Mouse (Mus musculus) neural tube, embryonic 11.5 days (tissue): ENCODE measurements around the gene Rprd1b. TPM values are rescaled to one million over a fixed set of nuclear protein-coding genes. Genes with fewer than 3 reads are reported as not detected.

Experiments used
- ATAC-seq: fragments of 200-750 bp; cut with Nextera tagmentation; 2 replicates; pipeline ENCODE4 v1.8.0; 2017; ENCODE audit warnings: moderate number of reproducible peaks, mild to moderate bottlenecking, moderate TSS enrichment, moderate library complexity; ENCODE audit not compliant: insufficient read depth, low FRiP score, low TSS enrichment
- DNase-seq: peaks from one replicate; pipeline ENCODE4 v3.0.0-alpha.2; 2015; ENCODE audit warnings: low spot score
- H3K27ac ChIP-seq: fragments of 300-500 bp; sonication (generic); 2 replicates; pipeline ENCODE4 v1.5.1; 2014; ENCODE audit warnings: low read depth, mild to moderate bottlenecking, low read length
- H3K27me3 ChIP-seq: fragments of 300-500 bp; sonication (generic); 2 replicates; pipeline ENCODE4 v1.6.1; 2014; ENCODE audit warnings: mild to moderate bottlenecking, low read length, mixed read lengths; ENCODE audit not compliant: control insufficient read depth, insufficient read depth
- H3K36me3 ChIP-seq: fragments of 300-500 bp; sonication (generic); 2 replicates; pipeline ENCODE4 v1.6.1; 2014; ENCODE audit warnings: mild to moderate bottlenecking, low read length, moderate library complexity, mixed read lengths; ENCODE audit not compliant: control insufficient read depth, insufficient read depth
- H3K4me1 ChIP-seq: fragments of 300-500 bp; sonication (generic); 2 replicates; pipeline ENCODE4 v1.6.1; 2014; ENCODE audit warnings: low read length, mixed read lengths; ENCODE audit not compliant: control insufficient read depth, insufficient read depth
- H3K4me2 ChIP-seq: fragments of 300-500 bp; sonication (generic); 2 replicates; pipeline ENCODE4 v1.6.1; 2014; ENCODE audit warnings: low read depth, mild to moderate bottlenecking, moderate library complexity
- H3K4me3 ChIP-seq: fragments of 300-500 bp; sonication (generic); 2 replicates; pipeline ENCODE4 v1.5.1; 2014; ENCODE audit warnings: low read depth, low read length
- H3K9ac ChIP-seq: fragments of 300-500 bp; sonication (generic); 2 replicates; pipeline ENCODE4 v1.6.1; 2014; ENCODE audit warnings: mild to moderate bottlenecking, low read length
- H3K9me3 ChIP-seq: fragments of 300-500 bp; sonication (generic); 2 replicates; pipeline ENCODE4 v1.6.1; 2016; ENCODE audit warnings: low read length; ENCODE audit not compliant: control insufficient read depth
- WGBS: fragments of 180-500 bp; shearing (Covaris S2); extraction: QIAGEN DNeasy Blood & Tissue Kit; methylation state at CpG from one replicate; pipeline ENCODE4 v1.1.7; 2014; 5-methylcytosine and 5-hydroxymethylcytosine counted together
- polyA plus RNA-seq: library from polyadenylated mRNA; unstranded; fragments of >200 nt; fragmentation: Nextera tagmentation; extraction: Ambion mirVana; gene quantifications from 2 replicates; pipeline ENCODE4 v1.2.1, GENCODE M21; 2014

Rprd1b gene
- polyA plus RNA-seq, 1 experiment from 2014 or later: 56.9 TPM

DNA sequence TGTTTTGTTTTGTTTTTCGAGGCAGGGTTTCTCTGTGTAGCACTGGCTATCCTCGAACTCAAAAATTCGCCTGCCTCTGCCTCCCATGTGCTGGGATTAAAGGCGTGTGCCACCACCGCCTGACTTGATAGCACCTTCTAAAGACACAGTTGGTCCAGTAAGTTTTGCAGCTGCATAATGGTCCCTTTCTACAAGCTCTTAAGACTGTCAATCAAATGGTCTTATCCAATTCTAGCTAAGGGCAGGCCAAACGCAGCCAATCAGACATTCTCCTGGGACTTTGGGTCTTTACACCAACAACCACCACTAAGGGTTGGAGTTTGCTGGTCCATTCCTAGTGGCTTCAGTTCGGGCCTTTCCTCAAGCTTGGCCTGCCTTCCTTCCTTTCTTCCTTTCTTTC is 126.8 kb downstream of the Rprd1b start:
- Histone ChIP-seq H3K9ac (no peak overlapping the region), H3K27me3 (no peaks in the 10 kb centered on the region), H3K9me3 (no peaks in the 10 kb centered on the region), H3K27ac (no peak overlapping the region), H3K4me3 (no peak overlapping the region), H3K36me3 (no peaks in the 10 kb centered on the region), H3K4me1 (no peaks in the 10 kb centered on the region; the same call in 1 of the 2 replicates), H3K4me2 (no peak overlapping the region)
- 87% methylated on average over 7 of the region's 7 CpGs for WGBS
- DNase-seq (no peak), ATAC-seq (no peak)

DNA sequence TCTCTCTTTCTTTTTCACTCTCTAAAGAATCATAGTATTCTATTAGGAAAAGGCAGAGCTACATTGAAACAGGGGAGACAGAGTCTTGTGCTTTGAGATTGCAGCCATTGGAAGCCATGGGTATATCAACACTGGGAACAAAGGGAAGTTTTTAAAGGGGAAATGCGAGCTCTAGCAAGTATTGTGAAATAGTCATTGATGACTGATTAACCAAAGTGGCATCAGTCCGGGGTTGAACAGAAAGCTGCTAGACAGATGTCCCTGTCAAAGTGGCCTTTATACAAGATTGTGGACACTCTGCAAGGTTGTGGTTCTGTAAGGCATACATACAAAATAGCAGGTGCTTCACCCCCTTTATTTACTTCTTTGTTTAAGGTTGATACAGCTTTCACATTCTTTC is 127.3 kb downstream of the Rprd1b start:
- WGBS: 69% methylated on average over 2 of the region's 2 CpGs

DNA sequence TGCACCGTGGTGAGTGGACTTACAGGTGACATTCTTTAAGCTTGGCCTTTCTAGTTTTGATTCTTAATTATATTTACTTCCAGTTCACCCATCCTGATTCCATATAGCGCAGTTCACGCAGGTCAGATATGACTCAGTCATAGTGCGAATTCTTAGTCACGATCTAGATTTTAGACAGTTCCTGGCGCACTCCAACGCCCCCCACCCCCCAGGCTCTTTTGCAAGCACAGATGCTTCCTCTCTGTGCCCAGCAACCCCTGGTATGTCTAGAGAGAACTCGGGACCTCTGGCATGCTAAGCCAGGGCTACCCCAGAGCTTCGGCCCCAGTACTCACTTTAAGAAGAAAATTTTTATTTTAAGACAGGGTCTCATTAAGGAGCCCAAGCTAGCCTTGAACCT is 128.2 kb downstream of the Rprd1b start:
- Histone ChIP-seq H3K4me3 (no peak overlapping the region), H3K27ac (no peak overlapping the region), H3K36me3 (no peaks in the 10 kb centered on the region), H3K9me3 (no peaks in the 10 kb centered on the region), H3K4me2 (no peak overlapping the region), H3K9ac (no peak overlapping the region), H3K4me1 (peaks cover 2% of the 10 kb centered on the region; the same call in 1 of the 2 replicates), H3K27me3 (no peaks in the 10 kb centered on the region)
- WGBS: 92% methylated on average over 9 of the region's 9 CpGs
- ATAC-seq (no peak), DNase-seq (no peak)

More for the DNA sequence above, 127.3 kb downstream of the Rprd1b start:
- Histone ChIP-seq H3K27ac (no peak overlapping the region), H3K9me3 (no peaks in the 10 kb centered on the region), H3K36me3 (no peaks in the 10 kb centered on the region), H3K9ac (no peak overlapping the region), H3K4me1 (peaks cover 2% of the 10 kb centered on the region; the same call in 1 of the 2 replicates), H3K27me3 (no peaks in the 10 kb centered on the region), H3K4me3 (no peak overlapping the region), H3K4me2 (no peak overlapping the region)
- no peak for ATAC-seq
- DNase-seq: no peak

DNA sequence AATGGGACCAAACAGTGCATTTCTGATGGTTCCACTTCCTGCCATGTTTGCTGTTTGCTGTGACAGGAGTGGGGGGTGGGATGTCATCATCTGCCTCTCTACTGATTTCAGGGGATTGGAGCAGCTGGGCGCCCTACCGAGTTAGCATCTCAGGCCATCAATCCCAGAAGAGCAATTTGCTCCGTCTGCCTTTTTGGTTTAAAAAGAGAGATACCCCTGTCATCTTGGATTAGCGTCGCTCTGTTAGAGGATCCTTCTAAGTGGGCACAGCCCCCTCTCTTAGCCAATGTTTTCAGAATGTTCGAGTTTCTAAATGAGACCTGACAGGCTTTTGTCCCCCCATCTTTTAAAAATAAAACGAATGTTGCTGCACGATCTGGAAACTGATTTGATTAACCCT is 129.4 kb downstream of the Rprd1b start:
- no peak for DNase-seq
- H3K4me1 ChIP-seq: peaks cover 2% of the 10 kb centered on the region; the same call in 1 of the 2 replicates
- no peak overlapping the region for H3K9ac ChIP-seq
- no peak overlapping the region for H3K27ac ChIP-seq
- no peaks in the 10 kb centered on the region for H3K27me3 ChIP-seq
- 60% methylated on average over 8 of the region's 8 CpGs for WGBS
- no peaks in the 10 kb centered on the region for H3K36me3 ChIP-seq
- no peak for ATAC-seq
- no peak overlapping the region for H3K4me2 ChIP-seq
- no peaks in the 10 kb centered on the region for H3K9me3 ChIP-seq
- no peak overlapping the region for H3K4me3 ChIP-seq

DNA sequence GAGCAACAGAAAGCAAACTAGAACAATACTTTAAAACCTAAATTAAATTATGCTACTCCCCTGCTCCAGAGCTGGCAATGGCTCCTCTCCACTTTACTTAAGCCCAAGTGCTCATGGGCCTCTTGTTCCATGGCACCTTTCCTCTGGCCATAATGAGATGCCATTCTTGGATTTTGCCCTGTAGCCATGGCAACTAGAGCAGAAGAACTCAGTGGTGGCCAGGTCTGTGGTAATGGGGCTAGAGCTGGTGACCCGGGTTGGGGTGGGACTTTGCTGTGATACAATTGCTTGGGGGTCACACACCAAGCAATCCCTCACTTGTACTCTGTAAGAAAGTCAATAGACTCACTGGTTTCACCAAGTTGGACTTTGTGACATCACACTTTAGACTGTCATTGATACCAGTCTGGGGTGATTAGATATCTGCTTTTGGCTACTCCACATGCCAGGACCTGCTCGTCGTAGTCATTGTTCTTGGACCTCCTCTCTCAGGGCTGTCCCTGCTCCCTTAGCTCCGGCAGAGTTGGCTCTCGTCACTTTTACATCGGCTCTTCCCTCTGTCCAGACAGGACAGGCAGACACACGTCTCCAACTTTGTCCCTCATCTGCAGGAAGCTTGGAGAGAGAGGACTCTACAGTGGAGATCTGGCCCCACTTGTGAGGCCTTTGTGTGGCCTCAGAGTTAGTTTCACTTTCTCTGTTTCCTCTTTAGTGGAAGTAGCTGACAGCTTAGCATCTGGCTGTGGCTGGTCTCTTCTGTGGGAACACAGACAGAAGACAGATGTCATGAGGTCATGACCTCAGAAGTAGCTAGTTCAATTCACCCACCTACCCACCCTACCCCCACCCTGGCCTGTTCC is 131.3 kb downstream of the Rprd1b start:
- H3K4me2 ChIP-seq: no peak overlapping the region
- H3K9ac ChIP-seq: no peak overlapping the region
- 46% methylated on average over 7 of the region's 7 CpGs for WGBS
- DNase-seq (no peak), ATAC-seq (no peak)
- H3K27me3 ChIP-seq: no peaks in the 10 kb centered on the region
- H3K4me3 ChIP-seq: no peak overlapping the region
- H3K9me3 ChIP-seq: no peaks in the 10 kb centered on the region
- H3K4me1 ChIP-seq: peaks cover 2% of the 10 kb centered on the region; the same call in 1 of the 2 replicates
- no peak overlapping the region for H3K27ac ChIP-seq
- H3K36me3 ChIP-seq: no peaks in the 10 kb centered on the region

DNA sequence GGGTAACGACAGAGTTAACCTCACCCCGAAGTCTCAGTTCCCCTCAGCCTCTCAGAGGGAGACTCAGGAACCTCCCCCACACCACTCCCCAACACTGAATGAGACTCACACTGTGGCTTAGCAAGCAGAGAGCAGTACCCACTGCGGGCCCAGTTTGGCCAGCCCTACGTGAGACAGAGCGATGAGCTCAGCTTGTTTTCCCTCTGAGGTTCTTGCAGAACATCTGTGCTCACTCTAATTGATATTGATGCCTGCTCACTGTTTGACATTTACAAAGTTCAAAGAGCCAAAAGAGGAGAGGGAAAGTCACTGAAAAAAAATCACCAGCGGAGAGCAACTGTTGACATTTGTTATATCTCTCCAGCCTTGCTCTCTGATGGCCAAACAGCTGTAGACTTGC is 133.5 kb downstream of the Rprd1b start:
- Histone ChIP-seq H3K9ac (no peak overlapping the region), H3K9me3 (no peaks in the 10 kb centered on the region), H3K4me1 (0 out of 2 replicates have a peak, but pooled peaks cover 2% of the 10 kb centered on the region), H3K4me3 (no peak overlapping the region), H3K4me2 (no peak overlapping the region), H3K27me3 (no peaks in the 10 kb centered on the region), H3K27ac (no peak overlapping the region), H3K36me3 (no peaks in the 10 kb centered on the region)
- WGBS: 85% methylated on average over 6 of the region's 6 CpGs
- DNase-seq (no peak), ATAC-seq (no peak)

DNA sequence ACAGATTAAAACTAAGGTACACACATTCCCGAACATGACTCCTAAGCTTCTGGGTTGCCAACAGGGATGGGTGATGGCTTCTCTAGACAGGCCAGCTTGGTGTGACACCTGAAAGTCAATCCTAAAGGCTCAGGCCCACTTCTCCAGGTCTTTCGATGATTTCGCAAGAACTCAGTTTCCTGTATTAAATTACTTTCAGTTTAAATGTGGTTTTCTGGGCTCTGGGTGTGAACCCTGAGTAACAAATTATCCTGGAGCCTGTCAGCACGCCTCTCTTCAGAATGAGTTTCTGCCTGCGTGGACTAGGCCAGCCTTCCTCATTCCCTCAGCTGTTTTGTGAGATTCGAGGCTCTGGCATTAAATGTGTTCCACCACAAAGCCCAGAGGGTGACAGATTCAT is 134.7 kb downstream of the Rprd1b start:
- 0 out of 2 replicates have a peak, but pooled peaks cover 2% of the 10 kb centered on the region for H3K4me1 ChIP-seq
- DNase-seq (no peak), ATAC-seq (no peak)
- H3K27me3 ChIP-seq: no peaks in the 10 kb centered on the region
- no peak overlapping the region for H3K27ac ChIP-seq
- H3K9me3 ChIP-seq: no peaks in the 10 kb centered on the region
- H3K9ac ChIP-seq: no peak overlapping the region
- no peaks in the 10 kb centered on the region for H3K36me3 ChIP-seq
- H3K4me2 ChIP-seq: no peak overlapping the region
- no peak overlapping the region for H3K4me3 ChIP-seq
- WGBS: 73% methylated on average over 6 of the region's 6 CpGs

DNA sequence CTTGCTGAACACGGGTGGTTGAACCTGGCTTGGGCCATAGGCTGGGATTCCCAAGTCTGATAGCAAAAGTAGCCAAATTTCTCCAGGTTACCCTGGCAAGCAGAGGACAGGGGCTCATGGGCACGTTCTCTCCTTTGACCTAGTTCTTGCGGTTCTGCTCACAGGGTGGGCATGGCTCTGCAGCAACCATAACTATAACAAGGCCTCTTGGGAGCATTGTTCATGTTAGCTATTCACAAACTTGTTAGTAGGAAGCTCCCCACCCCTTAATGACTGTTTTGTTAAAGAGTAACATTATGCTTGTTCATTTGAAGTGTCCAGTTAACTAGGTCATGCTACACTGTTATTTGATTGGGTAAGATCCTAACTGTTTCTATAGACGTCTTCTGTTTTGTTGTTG is 137.5 kb downstream of the Rprd1b start:
- H3K36me3 ChIP-seq: no peaks in the 10 kb centered on the region
- ATAC-seq: no peak
- 77% methylated on average over 4 of the region's 4 CpGs for WGBS
- no peak for DNase-seq
- no peaks in the 10 kb centered on the region for H3K9me3 ChIP-seq
- no peaks in the 10 kb centered on the region for H3K4me1 ChIP-seq
- H3K27me3 ChIP-seq: no peaks in the 10 kb centered on the region
- H3K27ac ChIP-seq: no peak overlapping the region
- H3K9ac ChIP-seq: no peak overlapping the region
- no peak overlapping the region for H3K4me3 ChIP-seq
- no peak overlapping the region for H3K4me2 ChIP-seq

DNA sequence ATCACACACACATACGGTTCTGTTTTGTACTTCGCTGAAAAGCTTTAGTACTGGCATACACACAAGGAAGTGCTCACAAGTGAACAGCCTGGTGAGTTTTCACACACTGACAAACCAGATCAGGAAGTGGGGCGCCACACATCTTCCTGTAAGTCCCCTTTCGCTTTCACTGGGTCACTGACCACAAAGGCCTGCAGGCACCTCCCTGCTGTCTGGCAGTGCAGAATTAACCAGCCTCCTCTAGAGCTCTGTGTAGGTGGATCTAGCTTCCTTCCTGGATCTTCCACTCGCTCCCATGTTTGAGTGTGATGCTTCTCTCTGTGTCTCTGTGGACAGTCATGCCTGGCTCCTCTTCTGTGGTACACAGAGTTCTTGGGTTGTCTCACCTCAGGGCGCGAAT is 138.3 kb downstream of the Rprd1b start:
- Histone ChIP-seq H3K36me3 (no peaks in the 10 kb centered on the region), H3K4me3 (no peak overlapping the region), H3K27me3 (no peaks in the 10 kb centered on the region), H3K9me3 (no peaks in the 10 kb centered on the region), H3K9ac (no peak overlapping the region), H3K4me1 (no peaks in the 10 kb centered on the region), H3K4me2 (no peak overlapping the region), H3K27ac (no peak overlapping the region)
- ATAC-seq: no peak
- WGBS: 76% methylated on average over 7 of the region's 7 CpGs
- DNase-seq: no peak
